Mouse (Mus musculus): ENCODE measurements around the gene Tmem184a. TPM values are rescaled to one million over a fixed set of nuclear protein-coding genes. Genes with fewer than 3 reads are reported as not detected.

Gene Tmem184a
- polyA plus RNA-seq, 1 experiment: 0.13 TPM

- no peak overlapping the region for H3K4me3 ChIP-seq (ENCODE audit: insufficient read depth, poor library complexity, severe bottlenecking)
- TF ChIP-seq USF1 (IDR thresholded peaks at IDR 0.05; ENCODE audit: low read depth) (no peak), CTCF (IDR thresholded peaks at IDR 0.05; ENCODE audit: control insufficient read depth, insufficient read depth, insufficient read length) (peak; percentile 76)
- peaks cover 9% of the 10 kb centered on the region for H3K36me3 ChIP-seq (ENCODE audit: control insufficient read depth, insufficient read depth)
- no peaks in the 10 kb centered on the region for H3K79me2 ChIP-seq (ENCODE audit: control insufficient read depth, insufficient read depth)
- no peaks in the 10 kb centered on the region for H3K79me3 ChIP-seq (ENCODE audit: low read depth)
- H3ac ChIP-seq (ENCODE audit: control insufficient read depth, insufficient read length, low read depth): no peak overlapping the region
- H3K27me3 ChIP-seq (ENCODE audit: control insufficient read depth, insufficient read depth, insufficient read length): no peaks in the 10 kb centered on the region
These were observed 65.0 kb downstream of the Tmem184a start for GRCm38 (mm10) chr5:139754753-139755152.

Small RNAs within 50 kb of the gene (microRNA-seq; reads per million reads assigned to microRNA genes)
- not detected for gene Mir7037 (ENCODE audit: borderline microRNAs expressed)

Other genes starting within 250 kb of the Tmem184a start
- gene Micall2, start 83.6 kb downstream of the Tmem184a start, polyA plus RNA-seq (2012; fragmentation: generic; extraction: Trizol): 9.5 TPM
- gene Ints1, start 44.2 kb downstream of the Tmem184a start, polyA plus RNA-seq (2012; fragmentation: generic; extraction: Trizol): 43.1 TPM
- 11.9 TPM for gene Mafk, start 28.4 kb downstream of the Tmem184a start, polyA plus RNA-seq (2012; fragmentation: generic; extraction: Trizol)
- 0.14 TPM for gene Gm26938, start 6.5 kb upstream of the Tmem184a start, polyA plus RNA-seq (2012; fragmentation: generic; extraction: Trizol)
- gene Psmg3, start 7.0 kb upstream of the Tmem184a start, polyA plus RNA-seq (2012; fragmentation: generic; extraction: Trizol): 68.8 TPM
- gene Elfn1, start 88.0 kb upstream of the Tmem184a start, polyA plus RNA-seq (2012; fragmentation: generic; extraction: Trizol): 0.04 TPM

Data from C2C12 (cell line).